Mouse (Mus musculus): ENCODE measurements around the gene Zfp667. TPM values are rescaled to one million over a fixed set of nuclear protein-coding genes. Genes with fewer than 3 reads are reported as not detected.
"Not testable (repeated sequence)": the region's sequence is repeated elsewhere in the genome, so short reads cannot be mapped to it uniquely, and the experiment has no call there.

Zfp667 gene
- total and polyA plus RNA-seq, 2 experiments: 0.43 to 1.6 TPM

- Histone ChIP-seq H3K4me3 (ENCODE audit: insufficient read depth, low read depth, low read length) (no peak overlapping the region), H3K4me1 (ENCODE audit: control insufficient read depth, insufficient read depth, low read length) (peaks cover 4% of the 10 kb centered on the region), H3K27ac (replicated peaks; ENCODE audit: insufficient read depth, low read depth, low read length) (peak overlapping the region; percentile 81), H3K27me3 (ENCODE audit: control insufficient read depth, insufficient read depth, low read length) (no peaks in the 10 kb centered on the region), H3K79me2 (ENCODE audit: control insufficient read depth, insufficient read depth, low read length) (no peaks in the 10 kb centered on the region), H3K36me3 (ENCODE audit: control insufficient read depth, insufficient read depth, low read length) (no peaks in the 10 kb centered on the region), H3K9ac (ENCODE audit: low read depth, low read length) (no peak overlapping the region)
- no peak for TF ChIP-seq POLR2A (IDR thresholded peaks at IDR 0.05; ENCODE audit: extremely low read depth, insufficient read depth, low read length)
- 47% methylated on average over 5 of the region's 5 CpGs for WGBS
- peak; percentile 99 for DNase-seq (ENCODE audit: extremely low read depth, low read depth, low spot score)
These were observed 31.9 kb upstream of the Zfp667 start for GRCm38 (mm10) chr7:6254451-6254850.

DNA sequence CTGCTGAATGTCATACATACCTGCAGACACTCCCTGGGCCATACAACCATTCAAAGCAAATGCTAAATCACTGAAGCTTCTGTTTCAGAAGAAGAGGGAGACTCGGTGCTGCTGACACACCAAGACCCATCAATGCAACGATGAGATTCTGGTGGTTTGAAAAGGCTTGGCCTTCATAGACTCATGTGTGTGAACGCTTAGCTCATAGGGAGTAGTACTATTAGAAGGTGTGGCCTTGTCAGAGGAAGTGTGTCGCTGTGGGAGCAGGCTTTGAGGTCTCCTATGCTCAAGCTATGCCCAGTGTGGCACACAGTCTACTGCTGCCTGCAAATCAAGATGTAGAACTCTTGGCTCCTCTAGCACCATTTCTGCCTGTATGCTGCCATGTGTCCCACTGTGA is 29.0 kb upstream of the Zfp667 start:
- Histone ChIP-seq H3K27ac (replicated peaks; ENCODE audit: insufficient read depth, low read depth, low read length) (no peak overlapping the region), H3K27me3 (ENCODE audit: control insufficient read depth, insufficient read depth, low read length) (no peaks in the 10 kb centered on the region), H3K4me1 (ENCODE audit: control insufficient read depth, insufficient read depth, low read length) (peaks cover 4% of the 10 kb centered on the region), H3K4me3 (ENCODE audit: insufficient read depth, low read depth, low read length) (no peak overlapping the region), H3K36me3 (ENCODE audit: control insufficient read depth, insufficient read depth, low read length) (no peaks in the 10 kb centered on the region), H3K79me2 (ENCODE audit: control insufficient read depth, insufficient read depth, low read length) (no peaks in the 10 kb centered on the region), H3K9ac (ENCODE audit: low read depth, low read length) (no peak overlapping the region)
- TF ChIP-seq CTCF (IDR thresholded peaks at IDR 0.05; ENCODE audit: low read depth, low read length) (no peak), POLR2A (IDR thresholded peaks at IDR 0.05; ENCODE audit: extremely low read depth, insufficient read depth, low read length) (no peak)
- no peak for DNase-seq (ENCODE audit: extremely low read depth, low read depth, low spot score)
- 83% methylated on average over 4 of the region's 4 CpGs for WGBS

DNA sequence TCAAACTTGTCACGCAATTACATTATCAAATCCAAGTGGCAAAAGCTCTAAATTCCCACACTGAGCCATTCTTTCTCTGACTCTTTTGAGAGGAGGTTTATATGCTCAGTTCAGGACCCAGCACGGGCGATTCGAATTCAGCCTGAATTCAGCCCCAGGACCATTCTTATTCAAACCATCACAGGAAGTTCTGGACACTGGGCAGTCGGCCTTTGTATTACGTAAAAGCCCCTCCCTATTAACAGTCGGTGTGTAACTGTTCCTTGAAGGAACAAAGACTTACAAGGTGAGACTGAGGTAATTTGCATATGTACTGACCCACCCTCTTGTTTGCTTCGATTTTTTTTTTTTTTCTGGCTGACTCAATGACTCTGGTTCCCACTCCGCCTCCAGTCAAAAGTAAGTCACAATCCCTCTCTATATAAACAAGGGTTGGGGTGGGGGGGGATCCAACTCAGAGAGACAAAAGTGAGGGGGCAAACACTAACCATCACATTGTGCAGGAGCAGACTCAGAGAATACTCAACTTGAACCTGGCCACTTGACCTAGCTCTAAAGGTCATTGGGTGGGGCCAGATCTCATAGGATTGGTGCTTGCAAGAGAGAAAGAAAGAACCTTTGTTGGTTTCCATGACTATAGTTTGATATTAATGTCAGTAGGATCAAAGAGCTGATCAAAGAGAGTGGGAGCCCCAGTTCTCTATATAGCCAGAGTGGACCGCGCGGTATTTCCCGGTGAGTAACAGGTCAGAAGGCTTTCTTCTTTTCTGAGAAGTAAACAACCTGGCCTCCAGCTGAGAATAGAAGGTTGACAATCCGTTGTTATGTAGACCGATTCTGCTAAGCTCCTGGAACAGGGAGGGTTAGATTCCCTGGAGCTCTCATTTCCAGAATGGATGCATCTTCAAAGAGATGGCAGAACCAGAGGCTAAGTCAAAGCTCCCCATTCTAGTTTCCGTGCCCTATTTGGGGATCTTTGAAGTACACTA is 27.9 kb upstream of the Zfp667 start:
- Histone ChIP-seq H3K27ac (replicated peaks; ENCODE audit: insufficient read depth, low read depth, low read length) (no peak overlapping the region), H3K9ac (ENCODE audit: low read depth, low read length) (no peak overlapping the region), H3K27me3 (ENCODE audit: control insufficient read depth, insufficient read depth, low read length) (no peaks in the 10 kb centered on the region), H3K4me3 (ENCODE audit: insufficient read depth, low read depth, low read length) (no peak overlapping the region), H3K79me2 (ENCODE audit: control insufficient read depth, insufficient read depth, low read length) (no peaks in the 10 kb centered on the region), H3K4me1 (ENCODE audit: control insufficient read depth, insufficient read depth, low read length) (peaks cover 4% of the 10 kb centered on the region), H3K36me3 (ENCODE audit: control insufficient read depth, insufficient read depth, low read length) (no peaks in the 10 kb centered on the region)
- 48% methylated on average over 16 of the region's 16 CpGs for WGBS
- no peak for DNase-seq (ENCODE audit: extremely low read depth, low read depth, low spot score)
- TF ChIP-seq POLR2A (IDR thresholded peaks at IDR 0.05; ENCODE audit: extremely low read depth, insufficient read depth, low read length) (no peak), CTCF (IDR thresholded peaks at IDR 0.05; ENCODE audit: low read depth, low read length) (no peak)

- not testable (repeated sequence) for H3K27ac ChIP-seq (replicated peaks; ENCODE audit: insufficient read depth, low read depth, low read length); H3K4me3 ChIP-seq (ENCODE audit: insufficient read depth, low read depth, low read length); DNase-seq (ENCODE audit: extremely low read depth, low read depth, low spot score); H3K9ac ChIP-seq (ENCODE audit: low read depth, low read length); H3K79me2 ChIP-seq (ENCODE audit: control insufficient read depth, insufficient read depth, low read length); H3K36me3 ChIP-seq (ENCODE audit: control insufficient read depth, insufficient read depth, low read length); H3K4me1 ChIP-seq (ENCODE audit: control insufficient read depth, insufficient read depth, low read length); H3K27me3 ChIP-seq (ENCODE audit: control insufficient read depth, insufficient read depth, low read length)
- 49% methylated on average over 2 of the region's 2 CpGs for WGBS
These were observed 26.4 kb upstream of the Zfp667 start for GRCm38 (mm10) chr7:6260004-6260403.

DNA sequence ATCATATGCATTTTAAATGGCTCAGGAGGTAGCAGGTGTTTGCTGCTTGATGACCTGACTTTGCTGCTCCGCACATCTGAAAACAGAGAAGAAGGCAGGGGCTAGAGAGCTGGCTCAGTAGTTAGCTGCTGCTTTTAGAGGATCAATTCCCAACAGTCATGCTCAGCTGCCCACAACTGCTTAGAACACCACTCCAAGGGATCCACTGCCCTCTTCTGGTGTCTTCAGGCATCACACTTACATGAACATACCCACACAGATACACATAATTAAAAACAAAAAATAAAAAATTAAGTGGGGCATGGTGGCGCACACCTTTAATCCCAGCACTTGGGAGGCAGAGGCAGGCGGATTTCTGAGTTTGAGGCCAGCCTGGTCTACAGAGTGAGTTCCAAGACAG is 24.3 kb upstream of the Zfp667 start:
- Histone ChIP-seq H3K9ac (ENCODE audit: low read depth, low read length) (no peak overlapping the region), H3K4me3 (ENCODE audit: insufficient read depth, low read depth, low read length) (no peak overlapping the region), H3K36me3 (ENCODE audit: control insufficient read depth, insufficient read depth, low read length) (no peaks in the 10 kb centered on the region), H3K79me2 (ENCODE audit: control insufficient read depth, insufficient read depth, low read length) (no peaks in the 10 kb centered on the region), H3K27me3 (ENCODE audit: control insufficient read depth, insufficient read depth, low read length) (no peaks in the 10 kb centered on the region), H3K4me1 (ENCODE audit: control insufficient read depth, insufficient read depth, low read length) (no peaks in the 10 kb centered on the region), H3K27ac (replicated peaks; ENCODE audit: insufficient read depth, low read depth, low read length) (no peak overlapping the region)
- TF ChIP-seq POLR2A (IDR thresholded peaks at IDR 0.05; ENCODE audit: extremely low read depth, insufficient read depth, low read length) (no peak), CTCF (IDR thresholded peaks at IDR 0.05; ENCODE audit: low read depth, low read length) (peak; percentile 50)
- peak; percentile 71 for DNase-seq (ENCODE audit: extremely low read depth, low read depth, low spot score)
- 72% methylated on average over 3 of the region's 3 CpGs for WGBS

- H3K27ac ChIP-seq (replicated peaks; ENCODE audit: insufficient read depth, low read depth, low read length): no peak overlapping the region
- no peaks in the 10 kb centered on the region for H3K36me3 ChIP-seq (ENCODE audit: control insufficient read depth, insufficient read depth, low read length)
- no peak for TF ChIP-seq POLR2A (IDR thresholded peaks at IDR 0.05; ENCODE audit: extremely low read depth, insufficient read depth, low read length)
- WGBS: 72% methylated on average over 4 of the region's 4 CpGs
- DNase-seq (ENCODE audit: extremely low read depth, low read depth, low spot score): no peak
- no peaks in the 10 kb centered on the region for H3K79me2 ChIP-seq (ENCODE audit: control insufficient read depth, insufficient read depth, low read length)
- H3K9ac ChIP-seq (ENCODE audit: low read depth, low read length): no peak overlapping the region
- no peaks in the 10 kb centered on the region for H3K27me3 ChIP-seq (ENCODE audit: control insufficient read depth, insufficient read depth, low read length)
- H3K4me1 ChIP-seq (ENCODE audit: control insufficient read depth, insufficient read depth, low read length): no peaks in the 10 kb centered on the region
- H3K4me3 ChIP-seq (ENCODE audit: insufficient read depth, low read depth, low read length): no peak overlapping the region
These were observed 23.4 kb upstream of the Zfp667 start for GRCm38 (mm10) chr7:6262984-6263383.
